Mouse (Mus musculus): ENCODE data around the gene Utp6. TPM values are rescaled to one million over a fixed set of nuclear protein-coding genes. Genes with fewer than 3 reads are reported as not detected.

The Utp6 gene
- total and polyA plus RNA-seq, 3 experiments: 88.6 to 97.9 TPM; not detected in 1

DNA sequence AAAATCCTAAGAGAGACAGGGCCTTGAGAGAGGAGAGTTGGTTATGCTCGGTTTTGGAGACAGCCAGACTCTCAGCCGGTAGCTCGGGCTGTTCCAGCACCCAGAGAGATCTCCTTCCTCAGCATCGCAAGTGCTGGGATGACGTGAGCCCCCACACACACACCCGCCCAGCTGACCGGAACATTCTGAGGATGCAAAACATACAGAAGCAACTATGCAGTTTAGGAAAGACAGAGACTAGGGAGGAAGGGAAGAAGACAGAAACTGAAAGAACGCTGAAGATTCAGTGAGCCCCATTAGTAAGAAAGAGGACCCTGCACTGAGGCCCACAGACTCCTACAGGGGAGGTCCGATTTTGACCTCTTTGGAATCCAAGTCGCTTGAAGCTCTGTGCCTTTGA, 5.6 kb upstream of the Utp6 start:
- Histone ChIP-seq H3K27me3 (ENCODE audit: control insufficient read depth in 1 of 2, insufficient read depth in 2 of 2, low read length in 2 of 2) (no peaks in the 10 kb centered on the region; a peak in 1 of 4 replicates), H3K4me3 (ENCODE audit: control insufficient read depth in 1 of 2, insufficient read depth in 1 of 2, low read depth in 2 of 2, low read length in 2 of 2) (no peak overlapping the region), H3K79me2 (ENCODE audit: control insufficient read depth, insufficient read depth, low read length, poor library complexity) (no peaks in the 10 kb centered on the region; the same call in 1 of the 2 replicates), H3K27ac (ENCODE audit: control insufficient read depth, low read depth, low read length) (no peak overlapping the region), H3K9ac (ENCODE audit: control insufficient read depth, low read depth, low read length, poor library complexity, severe bottlenecking) (no peak overlapping the region), H3K9me3 (replicated peaks; ENCODE audit: insufficient read depth, low read length) (no peaks in the 10 kb centered on the region), H3K4me1 (ENCODE audit: control insufficient read depth in 1 of 2, insufficient read depth in 2 of 2, low read length in 2 of 2) (peaks cover 0 to 11% of the 10 kb centered on the region in 2 experiments; a peak in 3 of 4 replicates), H3K36me3 (ENCODE audit: control insufficient read depth in 1 of 2, insufficient read depth in 2 of 2, low read length in 2 of 2) (peaks cover 0 to 14% of the 10 kb centered on the region in 2 experiments; a peak in 2 of 4 replicates)
- no peak for DNase-seq (ENCODE audit: low read depth, low spot score)
- no peak for TF ChIP-seq ZKSCAN1 (IDR thresholded peaks at IDR 0.05; ENCODE audit: low read depth, low read length)
- no peak for TF ChIP-seq MYB (IDR thresholded peaks at IDR 0.05; ENCODE audit: low read depth, low read length)
- no peak for TF ChIP-seq POLR2AphosphoS5 (IDR thresholded peaks at IDR 0.05; ENCODE audit: borderline replicate concordance, low read depth, low read length)
- no peak for TF ChIP-seq HCFC1 (IDR thresholded peaks at IDR 0.05; ENCODE audit: low read depth, low read length)
- TF ChIP-seq MAX (IDR thresholded peaks at IDR 0.05; ENCODE audit: low read length): no peak
- no peak for TF ChIP-seq ZMIZ1 (IDR thresholded peaks at IDR 0.05; ENCODE audit: low read depth, low read length)
- no peak for TF ChIP-seq JUND (IDR thresholded peaks at IDR 0.05; ENCODE audit: low read depth, low read length)
- TF ChIP-seq MXI1 (IDR thresholded peaks at IDR 0.05; ENCODE audit: low read depth, low read length): no peak
- no peak for TF ChIP-seq USF1 (IDR thresholded peaks at IDR 0.05; ENCODE audit: low read depth, low read length)
- TF ChIP-seq BHLHE40 (IDR thresholded peaks at IDR 0.05; ENCODE audit: borderline replicate concordance, low read depth, low read length): no peak
- no peak for TF ChIP-seq TCF12 (IDR thresholded peaks at IDR 0.05; ENCODE audit: low read depth, low read length)
- TF ChIP-seq POLR2A (IDR thresholded peaks at IDR 0.05; ENCODE audit: control insufficient read depth in 1 of 2, insufficient read depth in 1 of 2, low read depth in 1 of 2, low read length in 2 of 2, poor library complexity in 1 of 2): no peak
- no peak for TF ChIP-seq RAD21 (IDR thresholded peaks at IDR 0.05; ENCODE audit: low read depth, low read length)
- TF ChIP-seq E2F4 (IDR thresholded peaks at IDR 0.05; ENCODE audit: borderline replicate concordance, low read depth, low read length): no peak
- no peak for TF ChIP-seq MAZ (IDR thresholded peaks at IDR 0.05; ENCODE audit: low read depth, low read length)
- TF ChIP-seq TAL1 (IDR thresholded peaks at IDR 0.05; ENCODE audit: low read length): no peak
- TF ChIP-seq GATA1 (IDR thresholded peaks at IDR 0.05; ENCODE audit: low read depth, low read length): no peak
- no peak for TF ChIP-seq TBP (IDR thresholded peaks at IDR 0.05; ENCODE audit: low read depth, low read length)
- TF ChIP-seq UBTF (IDR thresholded peaks at IDR 0.05; ENCODE audit: borderline replicate concordance, insufficient read depth, low read depth, low read length): no peak

DNA sequence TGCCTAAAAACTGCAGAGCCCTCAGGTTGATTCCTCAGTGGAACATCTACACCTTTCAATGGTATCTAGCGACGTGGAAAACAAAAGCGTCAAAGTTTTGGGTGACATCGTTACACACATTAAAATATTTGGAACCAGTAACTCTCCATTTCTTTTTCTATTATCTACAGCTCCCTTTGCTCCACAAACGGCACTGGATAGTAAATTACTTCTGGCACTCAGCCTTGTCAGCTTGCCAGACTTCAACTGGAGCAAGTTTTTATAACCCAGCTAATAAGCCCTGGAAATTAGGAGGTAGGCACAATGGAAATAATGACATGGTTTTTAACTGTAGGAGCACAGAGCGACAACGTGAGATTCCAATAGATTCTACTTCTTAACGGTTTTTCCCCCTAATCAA, 3.7 kb upstream of the Utp6 start:
- no peak overlapping the region for H3K4me3 ChIP-seq (ENCODE audit: control insufficient read depth in 1 of 2, insufficient read depth in 1 of 2, low read depth in 2 of 2, low read length in 2 of 2)
- no peak overlapping the region for H3K27ac ChIP-seq (ENCODE audit: control insufficient read depth, low read depth, low read length)
- H3K4me1 ChIP-seq (ENCODE audit: control insufficient read depth in 1 of 2, insufficient read depth in 2 of 2, low read length in 2 of 2): peaks cover 0 to 4% of the 10 kb centered on the region in 2 experiments; a peak in 2 of 4 replicates
- H3K36me3 ChIP-seq (ENCODE audit: control insufficient read depth in 1 of 2, insufficient read depth in 2 of 2, low read length in 2 of 2): peaks cover 0 to 11% of the 10 kb centered on the region in 2 experiments; a peak in 2 of 4 replicates
- H3K9me3 ChIP-seq (replicated peaks; ENCODE audit: insufficient read depth, low read length): no peaks in the 10 kb centered on the region
- no peak for DNase-seq (ENCODE audit: low read depth, low spot score)
- no peaks in the 10 kb centered on the region; a peak in 1 of 4 replicates for H3K27me3 ChIP-seq (ENCODE audit: control insufficient read depth in 1 of 2, insufficient read depth in 2 of 2, low read length in 2 of 2)
- H3K9ac ChIP-seq (ENCODE audit: control insufficient read depth, low read depth, low read length, poor library complexity, severe bottlenecking): no peak overlapping the region
- TF ChIP-seq E2F4 (IDR thresholded peaks at IDR 0.05; ENCODE audit: borderline replicate concordance, low read depth, low read length) (no peak), CTCF (IDR thresholded peaks at IDR 0.05 in 2 of 3, conservative IDR thresholded peaks at IDR 0.05 in 1 of 3; ENCODE audit: control insufficient read depth in 1 of 3, insufficient read depth in 1 of 3, low read depth in 2 of 3, low read length in 3 of 3, poor library complexity in 1 of 3, severe bottlenecking in 1 of 3) (no peak), ETS1 (IDR thresholded peaks at IDR 0.05; ENCODE audit: low read depth, low read length) (no peak), POLR2A (IDR thresholded peaks at IDR 0.05; ENCODE audit: control insufficient read depth in 1 of 2, insufficient read depth in 1 of 2, low read depth in 1 of 2, low read length in 2 of 2, poor library complexity in 1 of 2) (no peak), RCOR1 (IDR thresholded peaks at IDR 0.05; ENCODE audit: low read depth, low read length) (no peak), MEF2A (IDR thresholded peaks at IDR 0.05; ENCODE audit: extremely low read depth, insufficient replicate concordance, low read depth, low read length, poor library complexity, severe bottlenecking) (no peak), RAD21 (IDR thresholded peaks at IDR 0.05; ENCODE audit: low read depth, low read length) (no peak), NRF1 (IDR thresholded peaks at IDR 0.05; ENCODE audit: insufficient read depth, low read depth, low read length, poor library complexity, severe bottlenecking) (no peak), MAX (IDR thresholded peaks at IDR 0.05; ENCODE audit: low read length) (no peak), MXI1 (IDR thresholded peaks at IDR 0.05; ENCODE audit: low read depth, low read length) (no peak)
- H3K79me2 ChIP-seq (ENCODE audit: control insufficient read depth, insufficient read depth, low read length, poor library complexity): peaks cover 12% of the 10 kb centered on the region
